Mouse (Mus musculus) MEL (cell line): Measurements from ENCODE around the gene Gm49776.

Experiments
- CTCF ChIP-seq, 3 experiments: IDR thresholded peaks in 2 of 3; conservative IDR thresholded peaks in 1 of 3; 2 replicates each; pipeline ENCODE4 v1.5.1; 2011 to 2012; ENCODE audit warnings: low read length in 3 of 3, low read depth in 2 of 3, mild to moderate bottlenecking in 2 of 3, improper control_type of control experiment in 1 of 3, inconsistent platforms in 1 of 3, mixed read lengths in 1 of 3, moderate library complexity in 1 of 3; ENCODE audit not compliant: control insufficient read depth in 1 of 3, insufficient read depth in 1 of 3, poor library complexity in 1 of 3, severe bottlenecking in 1 of 3
- JUND ChIP-seq: IDR thresholded peaks from 2 replicates; pipeline ENCODE4 v1.6.1; 2011; ENCODE audit warnings: low read depth, mild to moderate bottlenecking, improper control_type of control experiment, low read length
- MAFK ChIP-seq: IDR thresholded peaks from 2 replicates; pipeline ENCODE4 v1.6.1; 2011; ENCODE audit warnings: low read depth, mild to moderate bottlenecking, low read length, improper control_type of control experiment, borderline replicate concordance
- MYC ChIP-seq: IDR thresholded peaks from 2 replicates; pipeline ENCODE4 v1.6.1; 2011; ENCODE audit warnings: low read depth, mild to moderate bottlenecking, low read length, improper control_type of control experiment, moderate library complexity
- POLR2A ChIP-seq, 2 experiments: IDR thresholded peaks; 2 replicates each; pipeline ENCODE4 v1.6.1; 2011 to 2012; ENCODE audit warnings: low read length in 2 of 2, mild to moderate bottlenecking in 2 of 2, control low read depth in 1 of 2, improper control_type of control experiment in 1 of 2, low read depth in 1 of 2, moderate library complexity in 1 of 2; ENCODE audit not compliant: control insufficient read depth in 1 of 2, insufficient read depth in 1 of 2, poor library complexity in 1 of 2
- POLR2AphosphoS2 ChIP-seq: IDR thresholded peaks from 2 replicates; pipeline ENCODE4 v1.6.1; 2011; ENCODE audit warnings: low read length, improper control_type of control experiment
- SIN3A ChIP-seq: IDR thresholded peaks from 2 replicates; pipeline ENCODE4 v1.6.1; 2012; ENCODE audit warnings: low read length, improper control_type of control experiment, inconsistent platforms
- TAL1 ChIP-seq: IDR thresholded peaks from 2 replicates; pipeline ENCODE4 v1.6.1; 2012; ENCODE audit warnings: mild to moderate bottlenecking, inconsistent platforms, low read length, moderate library complexity, mixed read lengths
- UBTF ChIP-seq: IDR thresholded peaks from 2 replicates; pipeline ENCODE4 v1.6.1; 2012; ENCODE audit warnings: low read depth, mild to moderate bottlenecking, inconsistent platforms, low read length, improper control_type of control experiment, moderate library complexity, borderline replicate concordance; ENCODE audit not compliant: insufficient read depth
- ZMIZ1 ChIP-seq: IDR thresholded peaks from 2 replicates; pipeline ENCODE4 v1.6.1; 2012; ENCODE audit warnings: low read depth, mild to moderate bottlenecking, inconsistent platforms, low read length, improper control_type of control experiment, moderate library complexity

DNA sequence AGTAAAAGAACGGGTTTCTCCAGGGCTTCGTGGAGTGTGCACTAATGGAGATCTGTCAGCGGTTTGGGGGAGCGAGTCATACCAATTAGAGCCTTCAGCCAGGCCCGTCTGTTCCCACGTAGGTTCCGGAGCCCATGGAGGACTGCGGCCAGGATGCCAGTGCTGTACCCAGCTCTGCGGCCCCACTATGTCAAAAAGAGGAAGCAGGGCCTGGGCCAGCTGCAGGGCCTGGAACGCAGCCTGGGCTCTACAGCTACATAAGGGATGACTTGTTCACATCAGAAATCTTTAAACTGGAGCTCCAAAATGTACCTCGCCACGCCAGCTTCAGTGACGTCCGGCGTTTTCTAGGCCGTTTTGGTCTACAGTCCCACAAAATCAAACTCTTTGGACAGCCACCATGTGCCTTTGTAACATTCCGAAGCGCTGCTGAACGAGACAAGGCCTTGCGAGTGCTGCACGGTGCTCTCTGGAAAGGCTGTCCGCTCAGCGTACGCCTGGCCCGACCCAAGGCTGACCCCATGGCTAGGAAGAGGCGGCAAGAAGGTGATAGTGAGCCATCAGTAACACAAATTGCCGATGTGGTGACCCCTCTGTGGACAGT is 8.7 kb downstream of the Gm49776 start:
- TF ChIP-seq CTCF (IDR thresholded peaks at IDR 0.05 in 2 of 3, conservative IDR thresholded peaks at IDR 0.05 in 1 of 3; ENCODE audit: control insufficient read depth in 1 of 3, insufficient read depth in 1 of 3, low read depth in 2 of 3, low read length in 3 of 3, poor library complexity in 1 of 3, severe bottlenecking in 1 of 3) (no peak), MAFK (no peak), JUND (no peak), TAL1 (no peak), ZMIZ1 (no peak), UBTF (no peak), POLR2A (IDR thresholded peaks at IDR 0.05; ENCODE audit: control insufficient read depth in 1 of 2, insufficient read depth in 1 of 2, low read depth in 1 of 2, low read length in 2 of 2, poor library complexity in 1 of 2) (peak in 1 of 2 experiments; percentile 11; a peak in 1 of 4 replicates), POLR2AphosphoS2 (peak; percentile 82), SIN3A (peak; percentile 49), MYC (no peak)
